Mouse (Mus musculus): Measurements from ENCODE around the gene Hist1h2bk. TPM values are rescaled to one million over a fixed set of nuclear protein-coding genes. Genes with fewer than 3 reads are reported as not detected.

Gene Hist1h2bk
- polyA plus RNA-seq, 1 experiment = 322 TPM

GRCm38 (mm10) chr13:21996101-21996839 lies 39.4 kb upstream of the Hist1h2bk start:
- WGBS = 6% methylated on average over 12 of the region's 12 CpGs
- H3K4me1 ChIP-seq (replicated peaks; ENCODE audit: control insufficient read depth, insufficient read depth, low read length) = peaks cover 9% of the 10 kb centered on the region; the same call in 1 of the 2 replicates
- DNase-seq = no peak
- no peak for TF ChIP-seq CTCF (IDR thresholded peaks at IDR 0.05; ENCODE audit: borderline replicate concordance, control insufficient read depth, extremely low read depth, insufficient read depth, low read length, poor library complexity)
- TF ChIP-seq POLR2A (IDR thresholded peaks at IDR 0.05; ENCODE audit: control insufficient read depth, extremely low read depth, insufficient read depth, low read length, poor library complexity) = no peak
- no peak overlapping the region for H3K27ac ChIP-seq (ENCODE audit: control insufficient read depth, insufficient read depth, low read length)
- H3K4me3 ChIP-seq (ENCODE audit: control insufficient read depth, insufficient read depth, low read length) = no peak overlapping the region
- H3K27me3 ChIP-seq (ENCODE audit: control insufficient read depth, insufficient read depth, low read length) = peaks cover 15% of the 10 kb centered on the region
- H3K36me3 ChIP-seq (ENCODE audit: control insufficient read depth, insufficient read depth, low read length) = no peaks in the 10 kb centered on the region

DNA sequence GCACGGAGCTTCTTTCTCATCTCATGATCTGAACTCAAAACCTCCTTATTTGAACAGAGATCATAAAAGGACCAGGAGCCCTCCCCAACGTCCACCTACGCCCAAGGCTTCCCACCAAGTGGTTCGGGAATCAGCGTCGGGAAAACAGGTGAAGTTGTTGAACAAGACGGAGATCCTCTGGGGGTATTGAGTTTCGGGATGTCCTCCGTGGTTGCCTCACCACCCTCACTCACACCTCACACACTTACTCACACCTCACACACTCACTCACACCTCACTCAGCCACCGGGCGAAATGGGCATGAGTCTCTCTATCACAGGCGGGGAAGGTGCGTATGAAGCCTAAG lies 38.9 kb upstream of the Hist1h2bk start:
- TF ChIP-seq CTCF (IDR thresholded peaks at IDR 0.05; ENCODE audit: borderline replicate concordance, control insufficient read depth, extremely low read depth, insufficient read depth, low read length, poor library complexity) = no peak
- TF ChIP-seq POLR2A (IDR thresholded peaks at IDR 0.05; ENCODE audit: control insufficient read depth, extremely low read depth, insufficient read depth, low read length, poor library complexity) = no peak
- Histone ChIP-seq H3K4me3 (ENCODE audit: control insufficient read depth, insufficient read depth, low read length) (no peak overlapping the region), H3K27ac (ENCODE audit: control insufficient read depth, insufficient read depth, low read length) (no peak overlapping the region), H3K36me3 (ENCODE audit: control insufficient read depth, insufficient read depth, low read length) (no peaks in the 10 kb centered on the region), H3K27me3 (ENCODE audit: control insufficient read depth, insufficient read depth, low read length) (peaks cover 15% of the 10 kb centered on the region), H3K4me1 (replicated peaks; ENCODE audit: control insufficient read depth, insufficient read depth, low read length) (peaks cover 12% of the 10 kb centered on the region)
- no peak for DNase-seq
- 22% methylated on average over 13 of the region's 13 CpGs for WGBS

DNA sequence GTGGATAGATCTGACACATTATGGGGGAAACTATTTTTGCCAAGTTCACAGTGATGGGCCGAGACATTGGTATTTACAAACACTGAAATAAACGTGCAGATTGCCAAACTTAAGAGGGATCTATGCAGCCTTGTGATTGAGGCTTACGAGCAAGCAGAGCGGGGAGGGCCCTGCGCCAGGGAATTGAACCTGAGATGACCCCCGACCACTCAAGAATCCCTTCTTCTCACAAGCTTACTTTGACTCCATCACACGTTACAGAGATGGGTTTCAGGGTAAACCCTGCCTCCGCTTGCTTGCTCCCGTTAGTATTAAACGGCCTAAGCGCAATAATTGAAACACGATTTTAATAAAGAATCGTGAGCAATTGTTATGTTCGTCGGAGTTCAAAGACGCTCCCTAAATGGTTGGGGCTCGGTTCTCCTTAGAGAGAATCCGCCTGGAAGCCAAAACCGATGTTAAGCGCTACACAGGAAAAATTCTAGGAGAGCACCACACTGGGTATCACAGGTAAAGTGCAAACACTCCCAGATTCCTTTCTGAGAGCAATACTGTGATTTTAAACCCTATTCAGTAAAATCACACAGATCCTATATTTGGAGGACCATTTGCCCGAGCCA lies 38.4 kb upstream of the Hist1h2bk start:
- 33% methylated on average over 21 of the region's 21 CpGs for WGBS
- Histone ChIP-seq H3K4me1 (replicated peaks; ENCODE audit: control insufficient read depth, insufficient read depth, low read length) (peaks cover 14% of the 10 kb centered on the region), H3K36me3 (ENCODE audit: control insufficient read depth, insufficient read depth, low read length) (no peaks in the 10 kb centered on the region), H3K4me3 (ENCODE audit: control insufficient read depth, insufficient read depth, low read length) (no peak overlapping the region), H3K27me3 (ENCODE audit: control insufficient read depth, insufficient read depth, low read length) (peaks cover 15% of the 10 kb centered on the region), H3K27ac (ENCODE audit: control insufficient read depth, insufficient read depth, low read length) (no peak overlapping the region)
- DNase-seq = no peak
- TF ChIP-seq CTCF (IDR thresholded peaks at IDR 0.05; ENCODE audit: borderline replicate concordance, control insufficient read depth, extremely low read depth, insufficient read depth, low read length, poor library complexity) = no peak
- TF ChIP-seq POLR2A (IDR thresholded peaks at IDR 0.05; ENCODE audit: control insufficient read depth, extremely low read depth, insufficient read depth, low read length, poor library complexity) = no peak

- H3K27me3 ChIP-seq (ENCODE audit: control insufficient read depth, insufficient read depth, low read length) = peaks cover 15% of the 10 kb centered on the region
- 41% methylated on average over 4 of the region's 4 CpGs for WGBS
- H3K4me1 ChIP-seq (replicated peaks; ENCODE audit: control insufficient read depth, insufficient read depth, low read length) = peaks cover 14% of the 10 kb centered on the region
- no peak overlapping the region for H3K4me3 ChIP-seq (ENCODE audit: control insufficient read depth, insufficient read depth, low read length)
- TF ChIP-seq CTCF (IDR thresholded peaks at IDR 0.05; ENCODE audit: borderline replicate concordance, control insufficient read depth, extremely low read depth, insufficient read depth, low read length, poor library complexity) = no peak
- TF ChIP-seq POLR2A (IDR thresholded peaks at IDR 0.05; ENCODE audit: control insufficient read depth, extremely low read depth, insufficient read depth, low read length, poor library complexity) = no peak
- H3K27ac ChIP-seq (ENCODE audit: control insufficient read depth, insufficient read depth, low read length) = no peak overlapping the region
- H3K36me3 ChIP-seq (ENCODE audit: control insufficient read depth, insufficient read depth, low read length) = no peaks in the 10 kb centered on the region
- no peak for DNase-seq
These were observed 37.8 kb upstream of the Hist1h2bk start for GRCm38 (mm10) chr13:21997821-21998220.

- no peak for DNase-seq
- H3K27me3 ChIP-seq (ENCODE audit: control insufficient read depth, insufficient read depth, low read length) = peaks cover 15% of the 10 kb centered on the region
- whole genome bisulfite sequencing = 65% methylated on average over 3 of the region's 3 CpGs
- H3K27ac ChIP-seq (ENCODE audit: control insufficient read depth, insufficient read depth, low read length) = no peak overlapping the region
- H3K36me3 ChIP-seq (ENCODE audit: control insufficient read depth, insufficient read depth, low read length) = no peaks in the 10 kb centered on the region
- H3K4me3 ChIP-seq (ENCODE audit: control insufficient read depth, insufficient read depth, low read length) = no peak overlapping the region
- TF ChIP-seq CTCF (IDR thresholded peaks at IDR 0.05; ENCODE audit: borderline replicate concordance, control insufficient read depth, extremely low read depth, insufficient read depth, low read length, poor library complexity) = no peak
- no peak for TF ChIP-seq POLR2A (IDR thresholded peaks at IDR 0.05; ENCODE audit: control insufficient read depth, extremely low read depth, insufficient read depth, low read length, poor library complexity)
- H3K4me1 ChIP-seq (replicated peaks; ENCODE audit: control insufficient read depth, insufficient read depth, low read length) = peaks cover 14% of the 10 kb centered on the region
These were observed 37.3 kb upstream of the Hist1h2bk start for GRCm38 (mm10) chr13:21998412-21998811.

DNA sequence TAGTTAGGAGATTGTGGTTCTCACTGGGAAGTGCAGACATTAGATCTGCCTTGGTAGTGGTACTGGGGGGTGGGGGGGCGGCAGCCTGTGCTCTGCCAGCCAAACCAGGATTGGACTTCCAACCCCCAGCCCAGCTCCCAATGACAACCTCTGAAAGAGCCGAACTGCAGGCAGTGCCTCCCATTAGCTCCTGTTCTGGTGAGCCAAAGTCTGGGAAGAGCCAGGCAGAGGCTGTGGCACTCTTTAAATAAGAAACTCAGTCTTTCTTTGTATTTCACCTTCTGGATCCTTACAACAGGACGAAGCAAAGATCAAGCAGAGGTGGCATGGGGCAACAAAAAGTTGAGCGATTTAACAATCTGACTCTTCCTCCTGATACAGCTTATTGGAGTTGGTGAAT lies 36.5 kb upstream of the Hist1h2bk start:
- no peak for DNase-seq
- Histone ChIP-seq H3K27ac (ENCODE audit: control insufficient read depth, insufficient read depth, low read length) (no peak overlapping the region), H3K36me3 (ENCODE audit: control insufficient read depth, insufficient read depth, low read length) (no peaks in the 10 kb centered on the region), H3K27me3 (ENCODE audit: control insufficient read depth, insufficient read depth, low read length) (peaks cover 15% of the 10 kb centered on the region), H3K4me1 (replicated peaks; ENCODE audit: control insufficient read depth, insufficient read depth, low read length) (peaks cover 14% of the 10 kb centered on the region), H3K4me3 (ENCODE audit: control insufficient read depth, insufficient read depth, low read length) (no peak overlapping the region)
- no peak for TF ChIP-seq CTCF (IDR thresholded peaks at IDR 0.05; ENCODE audit: borderline replicate concordance, control insufficient read depth, extremely low read depth, insufficient read depth, low read length, poor library complexity)
- no peak for TF ChIP-seq POLR2A (IDR thresholded peaks at IDR 0.05; ENCODE audit: control insufficient read depth, extremely low read depth, insufficient read depth, low read length, poor library complexity)
- WGBS = 90% methylated on average over 4 of the region's 4 CpGs
